Mouse (Mus musculus) forebrain, embryonic 16.5 days (tissue): ENCODE results near the gene Zfp827. TPM values are rescaled to one million over a fixed set of nuclear protein-coding genes. Genes with fewer than 3 reads are reported as not detected.
"Not testable (repeated sequence)": the region's sequence is repeated elsewhere in the genome, so short reads cannot be mapped to it uniquely, and the experiment has no call there.

Source experiments
- ATAC-seq: fragments of 200-750 bp; cut with Nextera tagmentation; 2 replicates; pipeline ENCODE4 v1.8.0; 2017; ENCODE audit warnings: mild to moderate bottlenecking, moderate library complexity
- H3K27ac ChIP-seq: fragments of 300-500 bp; sonication (generic); 2 replicates; pipeline ENCODE4 v1.5.1; 2014; ENCODE audit warnings: low read length, control low read depth
- H3K27me3 ChIP-seq: fragments of 300-500 bp; sonication (generic); replicated peaks from 2 replicates; pipeline ENCODE4 v1.6.1; 2014; ENCODE audit warnings: low read length; ENCODE audit not compliant: control insufficient read depth, insufficient read depth
- H3K36me3 ChIP-seq: fragments of 300-500 bp; sonication (generic); 2 replicates; pipeline ENCODE4 v1.6.1; 2014; ENCODE audit not compliant: control insufficient read depth, insufficient read depth
- H3K4me1 ChIP-seq: fragments of 300-500 bp; sonication (generic); replicated peaks from 2 replicates; pipeline ENCODE4 v1.6.1; 2014; ENCODE audit warnings: low read length; ENCODE audit not compliant: control insufficient read depth, insufficient read depth
- H3K4me2 ChIP-seq: fragments of 300-500 bp; sonication (generic); 2 replicates; pipeline ENCODE4 v1.6.1; 2014; ENCODE audit warnings: mild to moderate bottlenecking, low read length, control low read depth
- H3K4me3 ChIP-seq: fragments of 300-500 bp; sonication (generic); replicated peaks from 2 replicates; pipeline ENCODE4 v1.5.1; 2014; ENCODE audit warnings: mild to moderate bottlenecking, low read length, control low read depth
- H3K9ac ChIP-seq: fragments of 300-500 bp; sonication (generic); replicated peaks from 2 replicates; pipeline ENCODE4 v1.6.1; 2014; ENCODE audit warnings: low read depth, low read length, control low read depth
- H3K9me3 ChIP-seq: fragments of 300-500 bp; sonication (generic); 2 replicates; pipeline ENCODE4 v1.6.1; 2016; ENCODE audit warnings: low read length; ENCODE audit not compliant: control insufficient read depth
- WGBS: fragments of 180-500 bp; shearing (Covaris S2); extraction: QIAGEN DNeasy Blood & Tissue Kit; methylation state at CpG from one replicate; pipeline ENCODE4 v1.1.7; 2014; 5-methylcytosine and 5-hydroxymethylcytosine counted together
- polyA plus RNA-seq: library from polyadenylated mRNA; unstranded; fragments of >200 nt; fragmentation: Nextera tagmentation; extraction: Ambion mirVana; gene quantifications from 2 replicates; pipeline ENCODE4 v1.2.1, GENCODE M21; 2015

The Zfp827 gene
- polyA plus RNA-seq, 1 experiment from 2014 or later = 12.6 TPM

- Histone ChIP-seq H3K36me3 (0 out of 2 replicates have a peak, but pooled peaks cover 2% of the 10 kb centered on the region), H3K4me1 (no peaks in the 10 kb centered on the region), H3K9me3 (no peaks in the 10 kb centered on the region), H3K4me2 (no peak overlapping the region), H3K4me3 (no peak overlapping the region), H3K27ac (no peak overlapping the region), H3K9ac (no peak overlapping the region), H3K27me3 (no peaks in the 10 kb centered on the region)
- ATAC-seq = no peak
- WGBS = 95% methylated on average over 7 of the region's 7 CpGs
Measured at GRCm38 (mm10) chr8:79116436-79116835, 88.2 kb downstream of the Zfp827 start.

GRCm38 (mm10) chr8:79117711-79118110 lies 89.5 kb downstream of the Zfp827 start:
- Histone ChIP-seq H3K4me3 (no peak overlapping the region), H3K9me3 (no peaks in the 10 kb centered on the region), H3K27ac (no peak overlapping the region), H3K4me1 (no peaks in the 10 kb centered on the region), H3K27me3 (no peaks in the 10 kb centered on the region), H3K4me2 (no peak overlapping the region), H3K36me3 (0 out of 2 replicates have a peak, but pooled peaks cover 3% of the 10 kb centered on the region), H3K9ac (no peak overlapping the region)
- no peak for ATAC-seq
- WGBS = 93% methylated on average over 7 of the region's 7 CpGs

- 96% methylated on average over 1 of the region's 1 CpGs for WGBS
- H3K27ac ChIP-seq = no peak overlapping the region
- no peaks in the 10 kb centered on the region for H3K4me1 ChIP-seq
- H3K36me3 ChIP-seq = 0 out of 2 replicates have a peak, but pooled peaks cover 3% of the 10 kb centered on the region
- no peaks in the 10 kb centered on the region for H3K9me3 ChIP-seq
- no peak for ATAC-seq
- H3K4me3 ChIP-seq = no peak overlapping the region
- no peak overlapping the region for H3K4me2 ChIP-seq
- H3K9ac ChIP-seq = no peak overlapping the region
- H3K27me3 ChIP-seq = no peaks in the 10 kb centered on the region
Measured at GRCm38 (mm10) chr8:79121614-79122013, 93.4 kb downstream of the Zfp827 start.

- H3K9ac ChIP-seq = no peak overlapping the region
- ATAC-seq = no peak
- no peaks in the 10 kb centered on the region for H3K27me3 ChIP-seq
- H3K36me3 ChIP-seq = 0 out of 2 replicates have a peak, but pooled peaks cover 3% of the 10 kb centered on the region
- H3K4me1 ChIP-seq = no peaks in the 10 kb centered on the region
- H3K4me2 ChIP-seq = no peak overlapping the region
- no peak overlapping the region for H3K4me3 ChIP-seq
- H3K27ac ChIP-seq = no peak overlapping the region
- H3K9me3 ChIP-seq = no peaks in the 10 kb centered on the region
- WGBS = 94% methylated on average over 4 of the region's 4 CpGs
Measured at GRCm38 (mm10) chr8:79124231-79124630, 96.0 kb downstream of the Zfp827 start.

GRCm38 (mm10) chr8:79127211-79127816 lies 99.1 kb downstream of the Zfp827 start:
- Histone ChIP-seq H3K9ac (no peak overlapping the region), H3K9me3 (no peaks in the 10 kb centered on the region), H3K4me3 (no peak overlapping the region), H3K4me2 (no peak overlapping the region), H3K36me3 (peaks cover 3% of the 10 kb centered on the region; the same call in 1 of the 2 replicates), H3K4me1 (no peaks in the 10 kb centered on the region), H3K27ac (no peak overlapping the region), H3K27me3 (no peaks in the 10 kb centered on the region)
- WGBS = 73% methylated on average over 7 of the region's 7 CpGs
- no peak for ATAC-seq

- not testable (repeated sequence) for H3K4me1 ChIP-seq, H3K27me3 ChIP-seq, H3K4me3 ChIP-seq, H3K4me2 ChIP-seq, H3K9me3 ChIP-seq, H3K36me3 ChIP-seq, ATAC-seq, H3K9ac ChIP-seq, H3K27ac ChIP-seq
- 93% methylated on average over 4 of the region's 4 CpGs for WGBS
Measured at GRCm38 (mm10) chr8:79128534-79128933, 100.3 kb downstream of the Zfp827 start.

- WGBS = 98% methylated on average over 4 of the region's 4 CpGs
Measured at GRCm38 (mm10) chr8:79139614-79140013, 111.4 kb downstream of the Zfp827 start.

GRCm38 (mm10) chr8:79140981-79141380 lies 112.7 kb downstream of the Zfp827 start:
- H3K9me3 ChIP-seq = no peaks in the 10 kb centered on the region
- no peaks in the 10 kb centered on the region for H3K27me3 ChIP-seq
- peak; percentile 86 for ATAC-seq
- 47% methylated on average over 8 of the region's 8 CpGs for WGBS
- no peak overlapping the region for H3K9ac ChIP-seq
- H3K27ac ChIP-seq = peak overlapping the region; percentile 70
- H3K36me3 ChIP-seq = peaks cover 8% of the 10 kb centered on the region; the same call in 1 of the 2 replicates
- H3K4me1 ChIP-seq = peaks cover 11% of the 10 kb centered on the region
- H3K4me2 ChIP-seq = no peak overlapping the region
- H3K4me3 ChIP-seq = no peak overlapping the region

More at GRCm38 (mm10) chr8:79139614-79140013, 111.4 kb downstream of the Zfp827 start:
- Histone ChIP-seq H3K27me3 (no peaks in the 10 kb centered on the region), H3K27ac (no peak overlapping the region), H3K9ac (no peak overlapping the region), H3K4me2 (no peak overlapping the region), H3K36me3 (peaks cover 9% of the 10 kb centered on the region; the same call in 1 of the 2 replicates), H3K4me3 (no peak overlapping the region), H3K4me1 (peaks cover 8% of the 10 kb centered on the region), H3K9me3 (no peaks in the 10 kb centered on the region)
- ATAC-seq = no peak

GRCm38 (mm10) chr8:79141592-79141991 lies 113.4 kb downstream of the Zfp827 start:
- Histone ChIP-seq H3K27ac (0 out of 2 replicates have a peak overlapping the region, but pooled peaks have one; percentile 2), H3K27me3 (no peaks in the 10 kb centered on the region), H3K4me1 (peaks cover 11% of the 10 kb centered on the region), H3K9ac (no peak overlapping the region), H3K4me3 (no peak overlapping the region), H3K4me2 (no peak overlapping the region), H3K36me3 (peaks cover 8% of the 10 kb centered on the region; the same call in 1 of the 2 replicates), H3K9me3 (no peaks in the 10 kb centered on the region)
- 73% methylated on average over 11 of the region's 11 CpGs for WGBS
- ATAC-seq = no peak; the same call in 1 of the 2 replicates
